Mouse (Mus musculus) intestine, embryonic 16.5 days (tissue): ENCODE data around the gene Pde7b. TPM values are rescaled to one million over a fixed set of nuclear protein-coding genes. Genes with fewer than 3 reads are reported as not detected.
"Not testable (repeated sequence)": the region's sequence is repeated elsewhere in the genome, so short reads cannot be mapped to it uniquely, and the experiment has no call there.

Experiments used
- ATAC-seq: fragments of 200-750 bp; cut with Nextera tagmentation; 2 replicates; pipeline ENCODE4 v1.8.0; 2017; ENCODE audit warnings: moderate TSS enrichment, moderate library complexity
- H3K27ac ChIP-seq: fragments of 300-500 bp; sonication (generic); 2 replicates; pipeline ENCODE4 v1.5.1; 2014; ENCODE audit warnings: mild to moderate bottlenecking, low read length
- H3K27me3 ChIP-seq: fragments of 300-500 bp; sonication (generic); replicated peaks from 2 replicates; pipeline ENCODE4 v1.6.1; 2014; ENCODE audit warnings: low read length, control low read depth, mixed read lengths; ENCODE audit not compliant: control insufficient read depth, insufficient read depth
- H3K36me3 ChIP-seq: fragments of 300-500 bp; sonication (generic); 2 replicates; pipeline ENCODE4 v1.6.1; 2014; ENCODE audit warnings: low read length, control low read depth; ENCODE audit not compliant: control insufficient read depth, insufficient read depth
- H3K4me1 ChIP-seq: fragments of 300-500 bp; sonication (generic); 2 replicates; pipeline ENCODE4 v1.6.1; 2014; ENCODE audit warnings: low read length, control low read depth, mixed read lengths; ENCODE audit not compliant: control insufficient read depth, insufficient read depth
- H3K4me2 ChIP-seq: fragments of 300-500 bp; sonication (generic); 2 replicates; pipeline ENCODE4 v1.6.1; 2014; ENCODE audit warnings: low read depth, low read length, control low read depth
- H3K4me3 ChIP-seq: fragments of 300-500 bp; sonication (generic); 2 replicates; pipeline ENCODE4 v1.5.1; 2014; ENCODE audit warnings: mild to moderate bottlenecking, low read length
- H3K9ac ChIP-seq: fragments of 300-500 bp; sonication (generic); 2 replicates; pipeline ENCODE4 v1.6.1; 2014; ENCODE audit warnings: low read depth, low read length
- H3K9me3 ChIP-seq: fragments of 300-500 bp; sonication (generic); 2 replicates; pipeline ENCODE4 v1.6.1; 2016; ENCODE audit warnings: low read length, control low read depth; ENCODE audit not compliant: control insufficient read depth
- WGBS: fragments of 180-500 bp; shearing (Covaris S2); extraction: QIAGEN DNeasy Blood & Tissue Kit; methylation state at CpG from one replicate; pipeline ENCODE4 v1.1.7; 2014; 5-methylcytosine and 5-hydroxymethylcytosine counted together
- polyA plus RNA-seq: library from polyadenylated mRNA; unstranded; fragments of >200 nt; fragmentation: Nextera tagmentation; extraction: Ambion mirVana; gene quantifications from 2 replicates; pipeline ENCODE4 v1.2.1, GENCODE M21; 2015

Pde7b gene
- polyA plus RNA-seq, 1 experiment from 2014 or later: 2.0 TPM

- Histone ChIP-seq H3K27me3 (no peaks in the 10 kb centered on the region), H3K4me3 (no peak overlapping the region), H3K9me3 (no peaks in the 10 kb centered on the region), H3K27ac (no peak overlapping the region), H3K4me1 (0 out of 2 replicates have a peak, but pooled peaks cover 3% of the 10 kb centered on the region), H3K9ac (no peak overlapping the region), H3K36me3 (no peaks in the 10 kb centered on the region), H3K4me2 (no peak overlapping the region)
- 85% methylated on average over 9 of the region's 9 CpGs for WGBS
- ATAC-seq: no peak
Observed at GRCm38 (mm10) chr10:20518529-20518889, 206.4 kb downstream of the Pde7b start.

DNA sequence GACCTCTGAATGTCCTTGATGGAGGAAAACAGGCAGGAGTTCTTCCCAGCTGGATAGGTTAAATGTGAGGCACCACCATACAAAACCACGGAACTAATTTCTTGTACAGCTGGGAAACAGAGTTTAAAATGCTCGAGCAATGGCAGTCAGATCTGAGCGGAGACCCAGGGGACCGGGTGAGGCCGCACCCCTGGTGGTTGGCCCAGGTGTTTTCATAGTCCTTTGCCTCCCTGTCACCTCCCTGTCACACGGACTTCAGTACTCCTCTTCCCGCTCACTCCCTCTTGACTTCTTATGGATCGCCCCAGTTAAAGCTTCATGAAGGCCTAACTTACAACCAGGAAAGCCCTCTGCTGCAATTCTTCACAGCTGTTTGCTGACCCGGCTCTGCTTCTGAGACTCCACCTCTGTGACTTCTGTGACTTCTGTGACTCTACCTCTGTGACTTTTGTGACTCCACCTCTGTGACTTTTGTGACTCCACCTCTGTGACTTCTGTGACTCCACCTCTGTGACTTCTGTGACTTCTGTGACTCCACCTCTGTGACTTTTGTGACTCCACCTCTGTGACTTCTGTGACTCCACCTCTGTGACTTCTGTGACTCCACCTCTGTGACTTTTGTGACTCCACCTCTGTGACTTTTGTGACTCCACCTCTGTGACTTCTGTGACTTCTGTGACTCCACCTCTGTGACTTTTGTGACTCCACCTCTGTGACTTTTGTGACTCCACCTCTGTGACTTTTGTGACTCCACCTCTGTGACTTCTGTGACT, 206.9 kb downstream of the Pde7b start:
- not testable (repeated sequence) for H3K27ac ChIP-seq, ATAC-seq, H3K4me1 ChIP-seq, H3K36me3 ChIP-seq, H3K9me3 ChIP-seq, H3K4me2 ChIP-seq, H3K4me3 ChIP-seq, H3K9ac ChIP-seq, H3K27me3 ChIP-seq
- WGBS: 71% methylated on average over 9 of the region's 9 CpGs

- H3K4me2 ChIP-seq: no peak overlapping the region
- WGBS: 82% methylated on average over 4 of the region's 4 CpGs
- H3K9ac ChIP-seq: no peak overlapping the region
- H3K4me1 ChIP-seq: no peaks in the 10 kb centered on the region
- no peak overlapping the region for H3K4me3 ChIP-seq
- no peaks in the 10 kb centered on the region for H3K9me3 ChIP-seq
- H3K27me3 ChIP-seq: no peaks in the 10 kb centered on the region
- ATAC-seq: 0 out of 2 replicates have a peak, but pooled peaks have one; percentile 44
- no peak overlapping the region for H3K27ac ChIP-seq
- no peaks in the 10 kb centered on the region for H3K36me3 ChIP-seq
Observed at GRCm38 (mm10) chr10:20513891-20514290, 211.0 kb downstream of the Pde7b start.

DNA sequence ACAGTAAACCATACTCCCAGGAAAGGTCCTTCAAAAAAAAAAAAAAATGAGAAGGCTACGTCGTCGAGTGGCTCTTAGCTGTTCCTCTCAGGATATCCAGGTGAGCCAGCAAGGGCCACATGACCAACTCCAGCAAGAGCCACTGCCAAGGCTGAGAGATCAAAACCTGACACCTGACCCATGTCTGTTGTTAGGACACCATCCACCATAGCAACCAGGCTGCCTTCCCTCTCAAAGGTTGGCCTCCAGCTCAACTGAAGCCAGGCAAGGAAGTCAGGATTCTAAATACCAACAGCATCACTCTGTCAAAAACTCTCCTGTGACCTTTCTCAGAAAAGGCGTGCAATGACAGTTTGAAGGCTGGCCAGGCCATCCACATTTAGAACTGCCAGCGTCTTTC, 211.4 kb downstream of the Pde7b start:
- H3K9me3 ChIP-seq: no peaks in the 10 kb centered on the region
- 90% methylated on average over 5 of the region's 5 CpGs for WGBS
- H3K27ac ChIP-seq: no peak overlapping the region
- H3K4me1 ChIP-seq: no peaks in the 10 kb centered on the region
- H3K4me3 ChIP-seq: no peak overlapping the region
- ATAC-seq: no peak
- H3K36me3 ChIP-seq: no peaks in the 10 kb centered on the region
- no peak overlapping the region for H3K9ac ChIP-seq
- H3K4me2 ChIP-seq: no peak overlapping the region
- no peaks in the 10 kb centered on the region for H3K27me3 ChIP-seq

GRCm38 (mm10) chr10:20509819-20510218, 215.1 kb downstream of the Pde7b start:
- Histone ChIP-seq H3K4me2 (no peak overlapping the region), H3K4me1 (no peaks in the 10 kb centered on the region), H3K4me3 (no peak overlapping the region), H3K9me3 (no peaks in the 10 kb centered on the region), H3K27ac (no peak overlapping the region), H3K36me3 (no peaks in the 10 kb centered on the region), H3K27me3 (no peaks in the 10 kb centered on the region), H3K9ac (no peak overlapping the region)
- WGBS: 91% methylated on average over 4 of the region's 4 CpGs
- ATAC-seq: no peak

- Histone ChIP-seq H3K4me2 (no peak overlapping the region), H3K27ac (no peak overlapping the region), H3K4me3 (no peak overlapping the region), H3K9me3 (no peaks in the 10 kb centered on the region), H3K4me1 (0 out of 2 replicates have a peak, but pooled peaks cover 1% of the 10 kb centered on the region), H3K36me3 (no peaks in the 10 kb centered on the region), H3K9ac (no peak overlapping the region), H3K27me3 (no peaks in the 10 kb centered on the region)
- WGBS: 69% methylated on average over 3 of the region's 3 CpGs
- no peak for ATAC-seq
Observed at GRCm38 (mm10) chr10:20508497-20508896, 216.4 kb downstream of the Pde7b start.

DNA sequence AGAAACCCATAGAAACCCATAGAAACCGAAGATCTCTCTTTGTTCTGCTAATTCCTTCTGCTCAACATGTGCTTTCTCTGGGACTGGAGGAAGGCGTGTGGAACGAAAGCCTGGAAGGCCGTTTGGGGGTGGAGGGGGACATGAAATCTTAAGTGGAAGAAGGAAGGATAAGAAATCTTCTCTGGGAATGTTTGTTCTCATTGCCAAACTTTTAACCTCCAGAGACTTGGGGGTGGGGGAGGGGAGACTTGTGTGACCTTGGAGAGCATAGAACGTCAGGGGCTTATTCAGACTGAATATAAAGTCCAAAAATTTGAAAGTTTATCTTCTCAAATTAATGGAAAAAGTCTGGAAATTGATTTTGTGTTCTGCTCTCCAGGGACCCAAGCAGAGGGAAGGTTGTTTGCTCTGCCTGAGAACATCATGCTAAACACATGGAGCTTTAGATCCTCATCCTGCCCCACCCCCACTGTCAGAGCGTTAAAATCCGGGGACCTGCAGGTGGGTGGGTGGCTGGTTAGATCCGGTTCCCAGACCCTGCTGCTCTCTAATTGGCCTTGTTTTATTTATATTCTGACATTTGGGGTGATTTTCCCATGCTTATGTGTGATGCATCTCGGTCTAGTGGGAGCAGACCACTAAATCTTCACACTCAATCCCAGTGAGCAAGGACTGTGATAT, 217.0 kb downstream of the Pde7b start:
- no peaks in the 10 kb centered on the region for H3K9me3 ChIP-seq
- no peak overlapping the region for H3K4me3 ChIP-seq
- peaks cover 6% of the 10 kb centered on the region; the same call in 1 of the 2 replicates for H3K4me1 ChIP-seq
- H3K9ac ChIP-seq: no peak overlapping the region
- WGBS: 50% methylated on average over 9 of the region's 9 CpGs
- ATAC-seq: 0 out of 2 replicates have a peak, but pooled peaks have one; percentile 39
- H3K4me2 ChIP-seq: no peak overlapping the region
- no peaks in the 10 kb centered on the region for H3K27me3 ChIP-seq
- no peak overlapping the region for H3K27ac ChIP-seq
- no peaks in the 10 kb centered on the region for H3K36me3 ChIP-seq

DNA sequence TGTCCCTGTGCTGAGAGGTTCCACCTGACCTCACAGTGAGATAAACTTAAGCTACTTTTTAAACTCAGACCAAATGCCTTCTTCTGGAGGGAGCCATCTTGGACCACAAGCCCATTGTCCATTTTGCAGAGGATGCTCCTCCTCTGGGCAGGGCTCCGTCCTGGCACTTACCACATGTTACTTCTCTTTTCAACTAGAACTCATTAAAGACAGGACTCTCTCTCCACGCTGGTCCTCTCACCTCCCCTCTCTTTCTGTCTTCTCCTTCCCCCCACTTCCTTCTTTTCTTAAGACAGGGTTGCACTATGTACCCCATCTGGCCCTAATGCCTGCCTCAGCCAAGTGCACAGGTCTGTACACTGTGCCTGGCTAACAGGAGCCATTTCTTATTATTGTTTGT, 217.8 kb downstream of the Pde7b start:
- H3K27ac ChIP-seq: no peak overlapping the region

GRCm38 (mm10) chr10:20505454-20505853, 219.4 kb downstream of the Pde7b start:
- 73% methylated on average over 10 of the region's 10 CpGs for WGBS
- no peak for ATAC-seq
- H3K27me3 ChIP-seq: no peaks in the 10 kb centered on the region

More for the DNA sequence above, 217.8 kb downstream of the Pde7b start:
- peaks cover 6% of the 10 kb centered on the region; the same call in 1 of the 2 replicates for H3K4me1 ChIP-seq
- H3K9ac ChIP-seq: no peak overlapping the region
- WGBS: 85% methylated on average over 2 of the region's 2 CpGs
- H3K36me3 ChIP-seq: no peaks in the 10 kb centered on the region
- H3K9me3 ChIP-seq: no peaks in the 10 kb centered on the region
- no peak for ATAC-seq
- H3K4me2 ChIP-seq: no peak overlapping the region
- no peaks in the 10 kb centered on the region for H3K27me3 ChIP-seq
- no peak overlapping the region for H3K4me3 ChIP-seq

More at GRCm38 (mm10) chr10:20505454-20505853, 219.4 kb downstream of the Pde7b start:
- H3K9me3 ChIP-seq: no peaks in the 10 kb centered on the region
- H3K4me1 ChIP-seq: peaks cover 6% of the 10 kb centered on the region; the same call in 1 of the 2 replicates
- H3K9ac ChIP-seq: no peak overlapping the region
- no peak overlapping the region for H3K4me3 ChIP-seq
- no peaks in the 10 kb centered on the region for H3K36me3 ChIP-seq
- H3K27ac ChIP-seq: no peak overlapping the region
- H3K4me2 ChIP-seq: no peak overlapping the region
